ENCODE assay signal across 8 mouse cellular contexts in the genomic region with DNA sequence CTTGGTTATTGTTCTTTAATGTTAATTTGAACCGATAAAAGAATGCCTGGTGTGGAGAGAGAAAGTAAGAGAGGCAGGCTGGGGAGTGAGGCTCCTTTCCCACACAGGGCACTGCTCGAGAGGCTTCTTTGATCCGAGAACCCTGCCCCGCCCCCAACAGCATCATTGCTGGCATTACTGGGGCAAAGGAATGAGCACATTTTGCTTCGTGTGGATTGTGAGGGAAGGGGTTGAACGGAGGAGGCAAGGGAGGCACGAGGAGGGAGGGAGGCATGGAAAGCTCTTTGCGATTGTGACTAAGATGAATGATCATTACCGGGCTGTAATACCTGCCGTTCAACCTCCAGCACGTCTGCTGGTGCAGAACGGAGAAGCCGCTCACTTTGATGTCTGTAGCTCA.
DNase-seq lines count a peak whose midpoint lies in the region; ATAC-seq and TF ChIP-seq lines count a peak whose summit lies in the region.

No protein-coding gene starts in this region.

- no peaks in the 10 kb centered on the region for H3K27me3 ChIP-seq in heart, embryonic 12.5 days (replicated peaks)
- H3K27me3 ChIP-seq in embryonic facial prominence, embryonic 13.5 days: peaks cover 14% of the 10 kb centered on the region
- H3K27me3 ChIP-seq in intestine, embryonic 14.5 days (replicated peaks; ENCODE audit: control insufficient read depth, insufficient read depth, low read length): no peaks in the 10 kb centered on the region
- H3K27me3 ChIP-seq in liver, embryonic 13.5 days: no peaks in the 10 kb centered on the region
- peaks cover 25% of the 10 kb centered on the region for H3K27me3 ChIP-seq in myocyte (ENCODE audit: control insufficient read depth, insufficient read depth, insufficient read length)

- no peaks in the 10 kb centered on the region for H3K79me2 ChIP-seq in myocyte (ENCODE audit: control insufficient read depth, insufficient read depth)

- H3K9ac ChIP-seq in heart, embryonic 12.5 days: no peak overlapping the region
- 0 out of 2 replicates have a peak overlapping the region, but pooled peaks have one; percentile 11 for H3K9ac ChIP-seq in embryonic facial prominence, embryonic 13.5 days
- H3K9ac ChIP-seq in intestine, embryonic 14.5 days (ENCODE audit: low read length): no peak overlapping the region
- peak overlapping the region; percentile 23; the same call in 1 of the 2 replicates for H3K9ac ChIP-seq in liver, embryonic 13.5 days

- H3K4me1 ChIP-seq in heart, embryonic 12.5 days (replicated peaks): peaks cover 23% of the 10 kb centered on the region
- peaks cover 41% of the 10 kb centered on the region for H3K4me1 ChIP-seq in embryonic facial prominence, embryonic 13.5 days
- H3K4me1 ChIP-seq in intestine, embryonic 14.5 days (replicated peaks; ENCODE audit: control insufficient read depth, insufficient read depth, low read length): peaks cover 29% of the 10 kb centered on the region
- H3K4me1 ChIP-seq in liver, embryonic 13.5 days (replicated peaks): peaks cover 46% of the 10 kb centered on the region

- no peaks in the 10 kb centered on the region for H3K9me3 ChIP-seq in heart, embryonic 12.5 days (replicated peaks)
- no peaks in the 10 kb centered on the region for H3K9me3 ChIP-seq in embryonic facial prominence, embryonic 13.5 days
- no peaks in the 10 kb centered on the region for H3K9me3 ChIP-seq in intestine, embryonic 14.5 days (ENCODE audit: control insufficient read depth, low read length)
- H3K9me3 ChIP-seq in liver, embryonic 13.5 days (replicated peaks): no peaks in the 10 kb centered on the region

- DNase-seq in heart, adult 8-10 months (ENCODE audit: low spot score): no peak
- peak; percentile 65 for DNase-seq in adrenal gland, postnatal 14 days
- DNase-seq in intestine, embryonic 14.5 days (ENCODE audit: low spot score): peak; percentile 66
- DNase-seq in liver, embryonic 13.5 days: no peak
- DNase-seq in yolk sac, embryonic 10.5 days (ENCODE audit: low spot score): peak; percentile 37

- peak overlapping the region; percentile 64 for H3K4me2 ChIP-seq in heart, embryonic 12.5 days
- peak overlapping the region; percentile 61 for H3K4me2 ChIP-seq in embryonic facial prominence, embryonic 13.5 days
- H3K4me2 ChIP-seq in intestine, embryonic 14.5 days (ENCODE audit: low read length): peak overlapping the region; percentile 29
- H3K4me2 ChIP-seq in liver, embryonic 13.5 days: peak overlapping the region; percentile 41
- H3K4me2 ChIP-seq in myocyte (ENCODE audit: low read depth): peak overlapping the region; percentile 60

- peak overlapping the region; percentile 22 for H3K4me3 ChIP-seq in heart, embryonic 12.5 days
- peak overlapping the region; percentile 28 for H3K4me3 ChIP-seq in embryonic facial prominence, embryonic 13.5 days
- no peak overlapping the region for H3K4me3 ChIP-seq in intestine, embryonic 14.5 days (ENCODE audit: low read depth, low read length)
- no peak overlapping the region for H3K4me3 ChIP-seq in liver, embryonic 13.5 days (replicated peaks)
- H3K4me3 ChIP-seq in myocyte: no peak overlapping the region

- H3K27ac ChIP-seq in heart, embryonic 12.5 days (ENCODE audit: poor library complexity, severe bottlenecking): no peak overlapping the region
- H3K27ac ChIP-seq in embryonic facial prominence, embryonic 13.5 days: peak overlapping the region; percentile 68
- no peak overlapping the region for H3K27ac ChIP-seq in intestine, embryonic 14.5 days (ENCODE audit: low read depth)
- no peak overlapping the region for H3K27ac ChIP-seq in liver, embryonic 13.5 days

- no peak overlapping the region for H3ac ChIP-seq in myocyte (ENCODE audit: control insufficient read depth, insufficient read length)

- ATAC-seq in heart, embryonic 12.5 days (ENCODE audit: insufficient number of reproducible peaks, low FRiP score): 0 out of 2 replicates have a peak, but pooled peaks have one; percentile 29
- no peak for ATAC-seq in embryonic facial prominence, embryonic 13.5 days (ENCODE audit: insufficient number of reproducible peaks, insufficient read depth, low FRiP score, low TSS enrichment, low read depth)
- peak; percentile 75; the same call in 1 of the 2 replicates for ATAC-seq in intestine, embryonic 14.5 days (replicated peaks; ENCODE audit: low FRiP score, low TSS enrichment, low read depth)
- ATAC-seq in liver, embryonic 13.5 days (ENCODE audit: low read depth): no peak

- TF ChIP-seq POLR2A in myocyte (IDR thresholded peaks at IDR 0.05; ENCODE audit: insufficient read length, low read depth): no peak

- H3K36me3 ChIP-seq in heart, embryonic 12.5 days: no peaks in the 10 kb centered on the region
- no peaks in the 10 kb centered on the region for H3K36me3 ChIP-seq in embryonic facial prominence, embryonic 13.5 days
- H3K36me3 ChIP-seq in intestine, embryonic 14.5 days (ENCODE audit: control insufficient read depth, insufficient read depth, low read length): no peaks in the 10 kb centered on the region
- H3K36me3 ChIP-seq in liver, embryonic 13.5 days: no peaks in the 10 kb centered on the region
- no peaks in the 10 kb centered on the region for H3K36me3 ChIP-seq in myocyte (ENCODE audit: control insufficient read depth, insufficient read depth)

- 8% methylated on average over 13 of the region's 13 CpGs for WGBS in heart, embryonic 12.5 days
- 2% methylated on average over 13 of the region's 13 CpGs for WGBS in embryonic facial prominence, embryonic 13.5 days
- 4% methylated on average over 13 of the region's 13 CpGs for WGBS in intestine, embryonic 14.5 days
- WGBS in liver, embryonic 13.5 days (ENCODE audit: insufficient replicate concordance): 25% methylated on average over 13 of the region's 13 CpGs

TF ChIP-seq in myocyte, 11 proteins besides CTCF, POLR2A, EP300 and RAD21:
- TF ChIP-seq USF1 (IDR thresholded peaks at IDR 0.05; ENCODE audit: low read depth) (no peak), TCF3 (IDR thresholded peaks at IDR 0.05; ENCODE audit: insufficient read length, low read depth) (no peak), MYOG (IDR thresholded peaks at IDR 0.05; ENCODE audit: control insufficient read depth in 1 of 3, insufficient read depth in 1 of 3, insufficient read length in 2 of 3, low read depth in 2 of 3) (no peak), E2F4 (IDR thresholded peaks at IDR 0.05; ENCODE audit: insufficient read depth) (no peak), REST (IDR thresholded peaks at IDR 0.05; ENCODE audit: insufficient read depth, insufficient read length) (no peak), POLR2AphosphoS2 (IDR thresholded peaks at IDR 0.05; ENCODE audit: insufficient read length, low read depth) (no peak), MAX (IDR thresholded peaks at IDR 0.05; ENCODE audit: low read depth) (no peak), MYOD1 (IDR thresholded peaks at IDR 0.05; ENCODE audit: control insufficient read depth in 1 of 3, insufficient read length in 2 of 3, low read depth in 2 of 3) (no peak), TCF12 (IDR thresholded peaks at IDR 0.05; ENCODE audit: insufficient read depth, poor library complexity, severe bottlenecking) (no peak), CEBPB (IDR thresholded peaks at IDR 0.05; ENCODE audit: insufficient read depth, poor library complexity, severe bottlenecking) (no peak), SRF (IDR thresholded peaks at IDR 0.05; ENCODE audit: control insufficient read depth, insufficient read length, low read depth) (no peak)

Comparison
In these comparisons a context has a peak if more than half of its experiments do, and no peak if none do; other contexts are left out.
1. ATAC-seq: peak in heart, embryonic 12.5 days (single experiment) and intestine, embryonic 14.5 days (single experiment); none in embryonic facial prominence, embryonic 13.5 days (single experiment) and liver, embryonic 13.5 days (single experiment).
2. H3K4me3 ChIP-seq: peak in heart, embryonic 12.5 days (single experiment) and embryonic facial prominence, embryonic 13.5 days (single experiment); none in intestine, embryonic 14.5 days (single experiment), liver, embryonic 13.5 days (single experiment) and myocyte (single experiment).
3. H3K9ac ChIP-seq: peak in embryonic facial prominence, embryonic 13.5 days (single experiment) and liver, embryonic 13.5 days (single experiment); none in heart, embryonic 12.5 days (single experiment) and intestine, embryonic 14.5 days (single experiment).
4. DNase-seq: peak in adrenal gland, postnatal 14 days (single experiment), intestine, embryonic 14.5 days (single experiment) and yolk sac, embryonic 10.5 days (single experiment); none in heart, adult 8-10 months (single experiment) and liver, embryonic 13.5 days (single experiment).
5. Peak in every context shown above with its lines, with median percentiles within 50 percentile points of each other: H3K4me2 ChIP-seq.